Mouse (Mus musculus) cerebellum, adult 2 months (tissue): ENCODE data around the gene Slc7a5. TPM values are rescaled to one million over a fixed set of nuclear protein-coding genes. Genes with fewer than 3 reads are reported as not detected.

ENCODE experiments used
- DNase-seq, 2 experiments: peaks; one replicate each; pipeline ENCODE4 v3.0.0; 2021
- H3K27ac ChIP-seq: fragments of 200-500 bp; 2 replicates; pipeline ENCODE4 v1.5.1; 2012; ENCODE audit warnings: low read length, control low read depth, inconsistent platforms; ENCODE audit not compliant: insufficient read depth
- H3K27me3 ChIP-seq: fragments of 200-500 bp; 2 replicates; pipeline ENCODE4 v1.6.1; 2012; ENCODE audit warnings: inconsistent platforms, mild to moderate bottlenecking, low read length, moderate library complexity; ENCODE audit not compliant: control insufficient read depth, insufficient read depth
- H3K4me1 ChIP-seq: fragments of 200-500 bp; 2 replicates; pipeline ENCODE4 v1.6.1; 2011; ENCODE audit warnings: low read length; ENCODE audit not compliant: control insufficient read depth, insufficient read depth
- H3K4me3 ChIP-seq: fragments of 200-500 bp; replicated peaks from 2 replicates; pipeline ENCODE3; 2011; ENCODE audit warnings: mild to moderate bottlenecking, low read depth, low read length, control low read depth; ENCODE audit not compliant: insufficient read depth
- CTCF ChIP-seq: fragments of 200-500 bp; IDR thresholded peaks from 2 replicates; pipeline ENCODE4 v1.5.1; 2011; ENCODE audit warnings: low read depth, mild to moderate bottlenecking, control low read depth, low read length, moderate library complexity, borderline replicate concordance; ENCODE audit not compliant: insufficient read depth
- POLR2A ChIP-seq: fragments of 200-500 bp; IDR thresholded peaks from 2 replicates; pipeline ENCODE4 v1.6.1; 2011; ENCODE audit warnings: low read length, control low read depth, borderline replicate concordance; ENCODE audit not compliant: insufficient read depth
- WGBS: fragments of 180-500 bp; shearing (Covaris S2); methylation state at CpG from one replicate; pipeline ENCODE4 v1.1.7; 2018; 5-methylcytosine and 5-hydroxymethylcytosine counted together
- polyA plus RNA-seq: library from polyadenylated mRNA; depleted of rRNA; stranded (reverse); fragments of >200 nt; gene quantifications from 2 replicates; pipeline ENCODE4 v1.2.3, GENCODE M21; 2012

Gene Slc7a5
- polyA plus RNA-seq, 1 experiment: 70.7 TPM

- Histone ChIP-seq H3K4me3 (no peak overlapping the region), H3K27me3 (no peaks in the 10 kb centered on the region), H3K4me1 (peaks cover 3% of the 10 kb centered on the region; the same call in 1 of the 2 replicates), H3K27ac (no peak overlapping the region)
- no peak for DNase-seq
- TF ChIP-seq POLR2A (no peak), CTCF (no peak)
- WGBS: 52% methylated on average over 10 of the region's 10 CpGs
Observed at GRCm38 (mm10) chr8:121848495-121848894, 59.0 kb downstream of the Slc7a5 start.

DNA sequence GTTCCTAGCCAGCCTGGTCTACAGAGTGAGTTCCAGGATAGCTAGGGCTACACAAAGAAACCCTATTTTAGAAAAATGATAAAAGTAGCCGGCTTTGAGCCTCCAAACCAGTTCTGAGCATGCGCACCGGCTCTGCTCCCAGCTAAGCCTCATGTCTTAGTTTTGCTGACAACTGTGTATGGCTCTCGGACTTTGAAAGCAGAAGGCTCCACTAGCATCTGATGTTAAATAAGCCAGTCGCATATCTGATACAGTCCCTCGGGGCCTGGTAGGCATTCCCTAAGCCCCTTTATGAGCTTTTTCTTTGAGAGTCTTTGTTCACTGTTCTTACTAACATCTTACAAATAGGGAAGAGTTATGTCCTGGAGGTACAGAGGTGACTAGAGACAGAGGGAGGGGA is 59.5 kb downstream of the Slc7a5 start:
- DNase-seq: no peak
- Histone ChIP-seq H3K27me3 (no peaks in the 10 kb centered on the region), H3K4me3 (no peak overlapping the region), H3K4me1 (peaks cover 3% of the 10 kb centered on the region; the same call in 1 of the 2 replicates), H3K27ac (no peak overlapping the region)
- 82% methylated on average over 6 of the region's 6 CpGs for WGBS
- TF ChIP-seq CTCF: no peak
- no peak for TF ChIP-seq POLR2A

DNA sequence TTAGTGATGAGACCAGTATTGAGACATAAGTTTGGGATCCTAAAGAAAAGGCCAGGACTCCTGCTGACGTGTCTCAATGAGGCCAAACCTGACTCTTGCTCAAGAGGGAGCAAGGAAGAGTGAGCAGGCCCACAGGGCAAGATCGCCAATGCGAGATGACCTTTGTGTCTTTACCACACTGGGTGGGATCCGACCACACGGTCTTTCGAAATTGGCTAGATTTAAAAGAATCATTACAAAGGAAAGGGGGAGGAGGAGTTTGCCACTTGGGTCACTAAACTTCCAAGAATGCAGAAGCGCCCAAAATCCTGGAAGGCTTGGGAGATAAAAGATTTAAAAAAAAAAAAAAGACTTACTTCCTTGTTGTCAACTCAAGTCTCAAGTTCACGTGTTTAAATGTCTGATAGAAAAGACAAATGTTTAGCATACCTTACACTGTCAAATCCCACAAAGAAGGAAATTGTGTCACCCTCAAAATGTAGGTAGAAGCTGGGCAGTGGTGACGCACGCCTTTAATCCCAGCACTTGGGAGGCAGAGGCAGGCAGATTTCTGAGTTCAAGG is 60.2 kb downstream of the Slc7a5 start:
- H3K4me1 ChIP-seq: peaks cover 3% of the 10 kb centered on the region; the same call in 1 of the 2 replicates
- H3K4me3 ChIP-seq: no peak overlapping the region
- 71% methylated on average over 10 of the region's 10 CpGs for WGBS
- no peak for DNase-seq
- no peak for TF ChIP-seq POLR2A
- TF ChIP-seq CTCF: no peak
- no peaks in the 10 kb centered on the region for H3K27me3 ChIP-seq
- no peak overlapping the region for H3K27ac ChIP-seq

DNA sequence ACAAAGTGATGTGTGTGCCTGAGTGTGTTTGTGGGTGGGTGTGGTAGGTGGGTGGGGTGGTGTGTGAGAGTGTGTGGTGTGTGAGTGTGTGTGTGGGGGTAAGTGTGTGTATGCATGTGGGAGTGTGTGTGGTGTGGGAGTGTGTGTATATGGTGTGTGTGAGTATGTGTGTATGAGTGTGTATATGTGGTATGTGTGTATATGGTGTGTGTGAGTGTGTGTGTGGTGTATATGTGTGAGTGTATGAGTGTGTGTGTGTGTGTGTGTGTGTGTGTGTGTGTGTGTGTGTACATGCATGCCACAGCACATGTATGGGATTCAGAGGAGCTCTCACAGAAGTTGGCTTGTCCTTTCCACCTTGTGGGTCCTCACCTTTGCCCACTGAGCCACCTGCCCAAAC is 60.7 kb downstream of the Slc7a5 start:
- H3K4me3 ChIP-seq: no peak overlapping the region
- DNase-seq: no peak
- peaks cover 3% of the 10 kb centered on the region; the same call in 1 of the 2 replicates for H3K4me1 ChIP-seq
- H3K27me3 ChIP-seq: no peaks in the 10 kb centered on the region
- no peak overlapping the region for H3K27ac ChIP-seq
- TF ChIP-seq POLR2A (no peak), CTCF (no peak)

DNA sequence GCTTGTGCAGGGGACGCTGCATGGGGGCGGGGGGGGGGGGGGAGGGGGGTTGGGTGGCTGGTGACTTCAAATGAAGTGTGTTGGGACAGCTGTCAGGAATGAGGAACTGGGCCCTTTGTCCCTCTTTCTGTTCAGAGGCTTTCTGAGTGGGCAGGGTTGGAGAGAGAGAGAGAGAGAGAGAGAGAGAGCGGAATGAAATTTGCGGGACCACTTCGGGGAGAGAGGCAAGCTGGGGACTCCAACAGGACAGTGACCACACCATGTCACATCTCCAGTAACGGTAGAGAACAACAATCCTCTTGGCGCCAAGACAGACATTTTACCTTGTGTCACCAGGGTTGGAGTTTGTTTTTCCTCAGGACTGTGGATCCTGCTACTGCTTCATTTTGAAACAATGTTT is 62.7 kb downstream of the Slc7a5 start:
- Histone ChIP-seq H3K27me3 (no peaks in the 10 kb centered on the region), H3K27ac (no peak overlapping the region), H3K4me1 (no peaks in the 10 kb centered on the region), H3K4me3 (no peak overlapping the region)
- no peak for TF ChIP-seq POLR2A
- no peak for TF ChIP-seq CTCF
- DNase-seq: no peak
- WGBS: 40% methylated on average over 7 of the region's 7 CpGs

- Histone ChIP-seq H3K27ac (no peak overlapping the region), H3K4me1 (no peaks in the 10 kb centered on the region), H3K27me3 (no peaks in the 10 kb centered on the region), H3K4me3 (no peak overlapping the region)
- 82% methylated on average over 3 of the region's 3 CpGs for whole genome bisulfite sequencing
- DNase-seq: no peak
- TF ChIP-seq CTCF (no peak), POLR2A (no peak)
Observed at GRCm38 (mm10) chr8:121843184-121843733, 64.2 kb downstream of the Slc7a5 start.

GRCm38 (mm10) chr8:121842064-121842955 is 65.2 kb downstream of the Slc7a5 start:
- WGBS: 87% methylated on average over 8 of the region's 8 CpGs
- no peak for DNase-seq
- H3K27ac ChIP-seq: no peak overlapping the region

DNA sequence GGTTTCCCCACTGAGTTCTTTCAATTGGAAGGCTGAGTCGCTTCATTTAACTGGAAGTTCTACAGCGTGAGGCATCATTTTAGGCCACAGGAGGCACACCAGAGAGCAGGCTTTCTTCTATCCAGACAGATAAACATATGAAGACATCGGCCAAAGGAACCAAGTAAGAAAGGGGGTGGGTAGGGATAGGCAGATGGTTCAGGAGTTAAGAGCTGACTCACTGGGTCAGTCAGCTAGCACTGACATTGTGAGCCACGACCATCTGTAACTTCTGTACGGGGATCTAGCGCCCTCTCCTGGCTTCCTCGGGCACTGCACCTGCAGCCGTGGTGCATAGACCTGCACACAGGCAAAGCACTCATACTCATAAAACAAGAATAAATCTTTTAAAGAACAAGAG is 66.3 kb downstream of the Slc7a5 start:
- peak; percentile 94 for TF ChIP-seq CTCF
- TF ChIP-seq POLR2A: no peak
- 23% methylated on average over 8 of the region's 8 CpGs for WGBS
- H3K4me1 ChIP-seq: no peaks in the 10 kb centered on the region

More at GRCm38 (mm10) chr8:121842064-121842955, 65.2 kb downstream of the Slc7a5 start:
- TF ChIP-seq CTCF: no peak
- no peak for TF ChIP-seq POLR2A
- Histone ChIP-seq H3K4me1 (no peaks in the 10 kb centered on the region), H3K27me3 (no peaks in the 10 kb centered on the region), H3K4me3 (no peak overlapping the region)

More for the DNA sequence above, 66.3 kb downstream of the Slc7a5 start:
- Histone ChIP-seq H3K27ac (no peak overlapping the region), H3K27me3 (no peaks in the 10 kb centered on the region), H3K4me3 (no peak overlapping the region)
- DNase-seq: peak; percentile 82 to 92
